ENCODE assay signal across 9 mouse cellular contexts in genomic region chr12:109830303-109831020, GRCm38 (mm10).
DNase-seq lines count a peak whose midpoint lies in the region; ATAC-seq and TF ChIP-seq lines count a peak whose summit lies in the region.
"Had no signal": no experiment of that assay in that cellular context is flagged by ENCODE, and none has a peak within 500 bp of the region (broad histone marks: within the 10 kb centered on the region; RNA-seq: fewer than 3 reads in every experiment).

No protein-coding gene starts in this region.

- peak; percentile 28 for TF ChIP-seq CTCF in heart, adult 2 months (IDR thresholded peaks at IDR 0.05)

- no peak overlapping the region for H3K4me3 ChIP-seq in heart, adult 2 months
- no peak overlapping the region for H3K4me3 ChIP-seq in hindbrain, embryonic 16.5 days (ENCODE audit: low read length)
- H3K4me3 ChIP-seq: heart, embryonic 13.5 days had no signal

- no peak overlapping the region for H3K9ac ChIP-seq in heart, adult 2 months (ENCODE audit: low read depth, low read length)
- no peak overlapping the region for H3K9ac ChIP-seq in hindbrain, embryonic 16.5 days (ENCODE audit: low read depth, low read length)
- H3K9ac ChIP-seq: heart, embryonic 13.5 days had no signal

- no peaks in the 10 kb centered on the region for H3K9me3 ChIP-seq in hindbrain, embryonic 16.5 days (ENCODE audit: control insufficient read depth, low read length)
- H3K9me3 ChIP-seq: heart, embryonic 13.5 days had no signal

- 0 out of 2 replicates have a peak, but pooled peaks have one; percentile 27 for ATAC-seq in hindbrain, embryonic 16.5 days
- ATAC-seq in erythroid progenitor cell, adult 5-6 weeks (replicated peaks; ENCODE audit: low FRiP score, poor library complexity, severe bottlenecking): no peak

- intact Hi-C loops in heart, adult 2 months (cut with DNase I): loop anchor here (10.0 kb wide), 1 partner anchor 544 kb away; no protein-coding TSS in a partner anchor

- H3K27ac ChIP-seq in heart, adult 2 months: no peak overlapping the region
- no peak overlapping the region for H3K27ac ChIP-seq in hindbrain, embryonic 16.5 days (ENCODE audit: low read depth, low read length)
- H3K27ac ChIP-seq: heart, embryonic 13.5 days had no signal

- no peaks in the 10 kb centered on the region for H3K79me2 ChIP-seq in heart, adult 2 months (replicated peaks; ENCODE audit: control insufficient read depth, insufficient read depth, low read length)

- no peaks in the 10 kb centered on the region for H3K4me1 ChIP-seq in heart, adult 2 months (ENCODE audit: control insufficient read depth, insufficient read depth, low read length)
- H3K4me1 ChIP-seq in hindbrain, embryonic 16.5 days (ENCODE audit: control insufficient read depth, insufficient read depth, low read depth, low read length): no peaks in the 10 kb centered on the region; the same call in 1 of the 2 replicates

- WGBS in heart, adult 2 months: 40% methylated on average over 16 of the region's 16 CpGs
- WGBS in hindbrain, embryonic 16.5 days: 32% methylated on average over 16 of the region's 16 CpGs

- no peaks in the 10 kb centered on the region for H3K27me3 ChIP-seq in heart, adult 2 months (ENCODE audit: control insufficient read depth, insufficient read depth, low read length)
- H3K27me3 ChIP-seq in hindbrain, embryonic 16.5 days (replicated peaks; ENCODE audit: control insufficient read depth, insufficient read depth, low read length): no peaks in the 10 kb centered on the region
- H3K27me3 ChIP-seq: heart, embryonic 13.5 days had no signal

- H3K36me3 ChIP-seq in heart, adult 2 months (ENCODE audit: control insufficient read depth, insufficient read depth, low read length): no peaks in the 10 kb centered on the region
- no peaks in the 10 kb centered on the region for H3K36me3 ChIP-seq in hindbrain, embryonic 16.5 days (ENCODE audit: control insufficient read depth, insufficient read depth, low read length)
- H3K36me3 ChIP-seq: heart, embryonic 13.5 days had no signal

- H3K4me2 ChIP-seq in hindbrain, embryonic 16.5 days (ENCODE audit: low read length): no peak overlapping the region
- H3K4me2 ChIP-seq: heart, embryonic 13.5 days had no signal

- no peak for DNase-seq in heart, adult 2 months
- DNase-seq in heart, adult 9 months (ENCODE audit: low spot score in 2 of 2): no peak
- DNase-seq in urinary bladder, postnatal 14 days (ENCODE audit: low spot score): peak; percentile 27
- no peak for DNase-seq in urinary bladder, adult 18-20 months (ENCODE audit: low spot score in 2 of 2)
- DNase-seq in lung, postnatal 4 days: peak; percentile 37 to 39
- DNase-seq in cerebellum, adult 18-20 months: no peak

- no peak for TF ChIP-seq EP300 in heart, adult 2 months (IDR thresholded peaks at IDR 0.05; ENCODE audit: insufficient read depth, low read depth, low read length)

- no peak for TF ChIP-seq POLR2A in heart, adult 2 months (IDR thresholded peaks at IDR 0.05; ENCODE audit: insufficient read depth, low read depth, low read length)

Comparison
In these comparisons a context has a peak if more than half of its experiments do, and no peak if none do; other contexts are left out.
1. DNase-seq: peak in urinary bladder, postnatal 14 days (single experiment) and lung, postnatal 4 days (2 of 2); none in heart, adult 2 months (0 of 2), heart, adult 9 months (0 of 2), urinary bladder, adult 18-20 months (0 of 2) and cerebellum, adult 18-20 months (0 of 2).